In the genomic region with DNA sequence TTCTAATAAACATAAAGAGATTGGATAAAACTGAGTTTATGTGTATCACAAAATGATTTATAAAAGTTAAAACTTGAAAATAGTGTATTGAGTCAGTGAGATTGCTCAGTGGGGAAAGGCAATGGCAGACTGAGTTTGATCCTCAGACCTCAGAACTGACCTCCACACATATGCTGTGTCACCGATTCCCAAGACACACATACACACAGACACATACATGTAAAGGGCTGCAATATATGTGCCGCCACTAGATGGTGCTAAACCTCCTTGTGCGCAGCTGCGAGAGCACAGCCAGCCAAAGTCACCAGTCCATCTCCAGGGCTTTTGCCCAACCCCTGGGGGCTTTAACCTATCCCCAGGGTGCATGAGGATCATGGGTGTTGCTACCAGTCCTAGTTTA, we compare ENCODE assay signal across 8 mouse cellular contexts. TPM values are rescaled to one million over a fixed set of nuclear protein-coding genes. Genes with fewer than 3 reads are reported as not detected.
DNase-seq lines count a peak whose midpoint lies in the region; ATAC-seq and TF ChIP-seq lines count a peak whose summit lies in the region.
"Not testable (repeated sequence)": the region's sequence is repeated elsewhere in the genome, so short reads cannot be mapped to it uniquely, and the experiment has no call there.

No protein-coding gene starts in this region.

- no CpG with 5 or more reads among the region's 4 CpGs for WGBS in forebrain, embryonic 16.5 days
- WGBS in intestine, embryonic 16.5 days, result no CpG with 5 or more reads among the region's 4 CpGs
- no CpG with 5 or more reads among the region's 4 CpGs for WGBS in liver, embryonic 12.5 days (ENCODE audit: insufficient replicate concordance)
- no CpG with 5 or more reads among the region's 4 CpGs for WGBS in lung, postnatal 0 days
- WGBS in midbrain, postnatal 0 days, result no CpG with 5 or more reads among the region's 4 CpGs
- no CpG with 5 or more reads among the region's 4 CpGs for WGBS in stomach, embryonic 15.5 days

- H3K36me3 ChIP-seq in forebrain, embryonic 16.5 days (ENCODE audit: control insufficient read depth, insufficient read depth); intestine, embryonic 16.5 days (ENCODE audit: control insufficient read depth, insufficient read depth, low read length); liver, embryonic 12.5 days; lung, postnatal 0 days (ENCODE audit: insufficient read depth, low read length); midbrain, postnatal 0 days (ENCODE audit: insufficient read depth, low read length); stomach, embryonic 15.5 days: not testable (repeated sequence)

- not testable (repeated sequence) for TF ChIP-seq EP300 in lung, postnatal 0 days (IDR thresholded peaks at IDR 0.05)

- H3K4me2 ChIP-seq in forebrain, embryonic 16.5 days (ENCODE audit: low read length); intestine, embryonic 16.5 days (ENCODE audit: low read depth, low read length); liver, embryonic 12.5 days; lung, postnatal 0 days (replicated peaks; ENCODE audit: low read depth, low read length); midbrain, postnatal 0 days (ENCODE audit: low read depth, low read length, poor library complexity, severe bottlenecking); stomach, embryonic 15.5 days: not testable (repeated sequence)

- not testable (repeated sequence) for TF ChIP-seq CTCF in lung, postnatal 0 days (IDR thresholded peaks at IDR 0.05); midbrain, postnatal 0 days (IDR thresholded peaks at IDR 0.05)

- peak; percentile 82 for ATAC-seq in erythroblast, adult 5-6 weeks (replicated peaks; ENCODE audit: low FRiP score, poor library complexity, severe bottlenecking)
- peak; percentile 63; the same call in 1 of the 2 replicates for ATAC-seq in forebrain, embryonic 16.5 days
- peak; percentile 85 for ATAC-seq in hematopoietic stem cell, adult 5-6 weeks (replicated peaks in 1 of 2; ENCODE audit: insufficient read depth in 1 of 2, low FRiP score in 2 of 2, low TSS enrichment in 1 of 2, low read depth in 1 of 2, poor library complexity in 2 of 2, severe bottlenecking in 2 of 2)
- peak; percentile 62 for ATAC-seq in intestine, embryonic 16.5 days
- ATAC-seq in liver, embryonic 12.5 days, result peak; percentile 76
- peak; percentile 33; the same call in 1 of the 2 replicates for ATAC-seq in lung, postnatal 0 days
- 0 out of 2 replicates have a peak, but pooled peaks have one; percentile 41 for ATAC-seq in midbrain, postnatal 0 days (ENCODE audit: low FRiP score)
- 0 out of 2 replicates have a peak, but pooled peaks have one; percentile 56 for ATAC-seq in stomach, embryonic 15.5 days (ENCODE audit: insufficient read depth, low FRiP score, low read depth)

- H3K27ac ChIP-seq in forebrain, embryonic 16.5 days (ENCODE audit: low read length); intestine, embryonic 16.5 days (ENCODE audit: low read length); liver, embryonic 12.5 days; lung, postnatal 0 days (ENCODE audit: low read length); midbrain, postnatal 0 days (ENCODE audit: low read depth, low read length); stomach, embryonic 15.5 days: not testable (repeated sequence)

- H3K4me1 ChIP-seq in forebrain, embryonic 16.5 days (replicated peaks; ENCODE audit: control insufficient read depth, insufficient read depth, low read length); intestine, embryonic 16.5 days (ENCODE audit: control insufficient read depth, insufficient read depth, low read length); liver, embryonic 12.5 days; lung, postnatal 0 days (ENCODE audit: insufficient read depth, low read depth, low read length); midbrain, postnatal 0 days (ENCODE audit: insufficient read depth, low read length); stomach, embryonic 15.5 days: not testable (repeated sequence)

- H3K4me3 ChIP-seq in forebrain, embryonic 16.5 days (replicated peaks; ENCODE audit: low read length); intestine, embryonic 16.5 days (ENCODE audit: low read length); liver, embryonic 12.5 days; lung, postnatal 0 days (ENCODE audit: low read depth, low read length); midbrain, postnatal 0 days (ENCODE audit: low read depth, low read length); stomach, embryonic 15.5 days (replicated peaks): not testable (repeated sequence)

- DNase-seq in lung, postnatal 0 days (ENCODE audit: low spot score); midbrain, postnatal 0 days (ENCODE audit: low spot score): not testable (repeated sequence)

- not testable (repeated sequence) for H3K9ac ChIP-seq in forebrain, embryonic 16.5 days (replicated peaks; ENCODE audit: low read depth, low read length); intestine, embryonic 16.5 days (ENCODE audit: low read depth, low read length); liver, embryonic 12.5 days; lung, postnatal 0 days (replicated peaks; ENCODE audit: low read depth); midbrain, postnatal 0 days (replicated peaks; ENCODE audit: low read length, poor library complexity, severe bottlenecking); stomach, embryonic 15.5 days

- H3K9me3 ChIP-seq in forebrain, embryonic 16.5 days (ENCODE audit: control insufficient read depth, low read length); intestine, embryonic 16.5 days (ENCODE audit: control insufficient read depth, low read length); liver, embryonic 12.5 days (replicated peaks); lung, postnatal 0 days (ENCODE audit: low read length); midbrain, postnatal 0 days (ENCODE audit: low read length); stomach, embryonic 15.5 days: not testable (repeated sequence)

- H3K27me3 ChIP-seq in forebrain, embryonic 16.5 days (replicated peaks; ENCODE audit: control insufficient read depth, insufficient read depth, low read length); intestine, embryonic 16.5 days (replicated peaks; ENCODE audit: control insufficient read depth, insufficient read depth, low read length); liver, embryonic 12.5 days (replicated peaks); lung, postnatal 0 days (replicated peaks; ENCODE audit: insufficient read depth, low read length); midbrain, postnatal 0 days (ENCODE audit: insufficient read depth, low read length); stomach, embryonic 15.5 days (replicated peaks): not testable (repeated sequence)

RNA-seq across cellular contexts. Expression of a gene that starts 1.4 kb away (rescaled TPM):
- total RNA-seq in erythroblast, adult 5-6 weeks (2015; ENCODE audit: low replicate concordance), result 37.4 and 62.3 TPM in 2 replicates
- 60.7 and 80.4 TPM in 2 replicates for total RNA-seq in erythroblast, adult 5-6 weeks (2017; ENCODE audit: low replicate concordance)
- polyA plus RNA-seq in forebrain, embryonic 16.5 days (2015; fragmentation: Nextera tagmentation; extraction: Ambion mirVana), result 0.09 TPM in 2 replicates
- total RNA-seq in hematopoietic stem cell, adult 5-6 weeks (2017), result 195 and 223 TPM in 2 replicates
- polyA plus RNA-seq in intestine, embryonic 16.5 days (2015; fragmentation: Nextera tagmentation; extraction: Ambion mirVana), result 0.46 and 0.56 TPM in 2 replicates
- polyA plus RNA-seq in liver, embryonic 12.5 days (2016; fragmentation: Nextera tagmentation; extraction: Ambion mirVana), result 0.29 and 0.60 TPM in 2 replicates
- polyA plus RNA-seq in lung, postnatal 0 days (2015; fragmentation: Nextera tagmentation; extraction: Ambion mirVana), result 0.43 and 0.71 TPM in 2 replicates
- total RNA-seq in midbrain, postnatal 0 days (2014; rRNA removed), result 0.38 TPM in 1 of 2 replicates, not detected in the other
- 0.04 and 0.13 TPM in 2 replicates for polyA plus RNA-seq in midbrain, postnatal 0 days (2015; fragmentation: Nextera tagmentation; extraction: Ambion mirVana)
- polyA plus RNA-seq in stomach, embryonic 15.5 days (2015; fragmentation: Nextera tagmentation; extraction: Ambion mirVana), result 0.66 and 0.78 TPM in 2 replicates

Comparison
In these comparisons a context has a peak if more than half of its experiments do, and no peak if none do; other contexts are left out.
1. ATAC-seq: peak in every context shown above with its lines; median percentile 85 in hematopoietic stem cell, adult 5-6 weeks; 82 in erythroblast, adult 5-6 weeks; 76 in liver, embryonic 12.5 days; 63 in forebrain, embryonic 16.5 days; 62 in intestine, embryonic 16.5 days; 56 in stomach, embryonic 15.5 days; 41 in midbrain, postnatal 0 days; 33 in lung, postnatal 0 days.